Mouse (Mus musculus) CD8-positive naive resting alpha-beta T cell, adult 2 months (primary cell): ENCODE data around the gene Tnfrsf25.

Source experiments
- DNase-seq, 2 experiments: peaks; one replicate each; pipeline ENCODE4 v3.0.0; 2022; ENCODE audit warnings: low read depth in 2 of 2, low spot score in 2 of 2

The Tnfrsf25 gene

GRCm38 (mm10) chr4:152140441-152140840 is 24.7 kb downstream of the Tnfrsf25 start:
- no peak for DNase-seq

GRCm38 (mm10) chr4:152141521-152142135 is 25.9 kb downstream of the Tnfrsf25 start:
- no peak for DNase-seq

- no peak for DNase-seq
These were observed 27.9 kb downstream of the Tnfrsf25 start for GRCm38 (mm10) chr4:152143632-152144031.

- no peak for DNase-seq
These were observed 29.7 kb downstream of the Tnfrsf25 start for GRCm38 (mm10) chr4:152145473-152145872.

- no peak for DNase-seq
These were observed 30.5 kb downstream of the Tnfrsf25 start for GRCm38 (mm10) chr4:152146033-152146827.

- no peak for DNase-seq
These were observed 34.8 kb downstream of the Tnfrsf25 start for GRCm38 (mm10) chr4:152150546-152150945.

GRCm38 (mm10) chr4:152151451-152151965 is 35.8 kb downstream of the Tnfrsf25 start:
- DNase-seq = no peak

GRCm38 (mm10) chr4:152151966-152152544 is 36.3 kb downstream of the Tnfrsf25 start, which contains the start of gene Espn:
Gene Espn, minus strand, starts transcription at chr4:152152371.
- DNase-seq = no peak

- DNase-seq = peak; percentile 88 to 95
These were observed 38.0 kb downstream of the Tnfrsf25 start for GRCm38 (mm10) chr4:152153771-152154177.

- no peak for DNase-seq
These were observed 39.3 kb downstream of the Tnfrsf25 start for GRCm38 (mm10) chr4:152155019-152155418.

GRCm38 (mm10) chr4:152157779-152158584 is 42.2 kb downstream of the Tnfrsf25 start:
- peak; percentile 58 to 71 for DNase-seq

GRCm38 (mm10) chr4:152158585-152159284 is 43.0 kb downstream of the Tnfrsf25 start, which contains the start of gene Hes2:
Gene Hes2, plus strand, starts transcription at chr4:152158867.
- DNase-seq = no peak

GRCm38 (mm10) chr4:152159285-152159678 is 43.5 kb downstream of the Tnfrsf25 start:
- no peak for DNase-seq

- no peak for DNase-seq
These were observed 45.0 kb downstream of the Tnfrsf25 start for GRCm38 (mm10) chr4:152160748-152161147.

- no peak for DNase-seq
These were observed 45.9 kb downstream of the Tnfrsf25 start for GRCm38 (mm10) chr4:152161601-152162000.

GRCm38 (mm10) chr4:152162748-152163147 is 47.0 kb downstream of the Tnfrsf25 start:
- DNase-seq = no peak

- peak; percentile 68 to 69 for DNase-seq
These were observed 49.5 kb downstream of the Tnfrsf25 start for GRCm38 (mm10) chr4:152165036-152165931.

GRCm38 (mm10) chr4:152168052-152168451 is 52.3 kb downstream of the Tnfrsf25 start:
- no peak for DNase-seq

- DNase-seq = no peak
These were observed 53.4 kb downstream of the Tnfrsf25 start for GRCm38 (mm10) chr4:152169103-152169502.
